Mouse (Mus musculus) liver, embryonic 14.5 days (tissue): Measurements from ENCODE around the gene Lactbl1. TPM values are rescaled to one million over a fixed set of nuclear protein-coding genes. Genes with fewer than 3 reads are reported as not detected.

Experiments
- ATAC-seq: fragments of 200-750 bp; cut with Nextera tagmentation; 2 replicates; pipeline ENCODE4 v1.8.0; 2017; ENCODE audit warnings: moderate number of reproducible peaks, mild to moderate bottlenecking, moderate library complexity; ENCODE audit not compliant: insufficient read depth
- DNase-seq, 3 experiments: peaks; one replicate each; pipeline ENCODE4 v3.0.0-alpha.2; 2012 to 2013; ENCODE audit warnings: low read depth in 3 of 3, low spot score in 3 of 3
- H3K27ac ChIP-seq: fragments of 300-500 bp; sonication (generic); 2 replicates; pipeline ENCODE4 v1.5.1; 2014; ENCODE audit warnings: moderate library complexity, mild to moderate bottlenecking, control low read depth, inconsistent platforms
- H3K27me3 ChIP-seq: fragments of 300-500 bp; sonication (generic); 2 replicates; pipeline ENCODE4 v1.6.1; 2014; ENCODE audit warnings: mild to moderate bottlenecking, low read length, moderate library complexity; ENCODE audit not compliant: control insufficient read depth, insufficient read depth
- H3K36me3 ChIP-seq: fragments of 300-500 bp; sonication (generic); replicated peaks from 2 replicates; pipeline ENCODE4 v1.6.1; 2014; ENCODE audit warnings: low read depth; ENCODE audit not compliant: control insufficient read depth, insufficient read depth
- H3K4me1 ChIP-seq, 2 experiments: fragments of 200-500 bp in 1 of 2; fragments of 300-500 bp in 1 of 2; sonication (generic) in 1 of 2; replicated peaks; 2 replicates each; pipeline ENCODE4 v1.6.1; 2012 to 2014; ENCODE audit warnings: antibody characterized with exemption in 1 of 2, inconsistent platforms in 1 of 2, low read length in 1 of 2; ENCODE audit not compliant: control insufficient read depth in 2 of 2, insufficient read depth in 2 of 2
- H3K4me2 ChIP-seq: fragments of 300-500 bp; sonication (generic); 2 replicates; pipeline ENCODE4 v1.6.1; 2014; ENCODE audit warnings: low read depth, mild to moderate bottlenecking, control low read depth, moderate library complexity
- H3K4me3 ChIP-seq, 2 experiments: fragments of 200-500 bp in 1 of 2; fragments of 300-500 bp in 1 of 2; sonication (generic) in 1 of 2; 2 replicates each; pipeline ENCODE4 v1.5.1; 2012 to 2014; ENCODE audit warnings: low read depth in 2 of 2, low read length in 2 of 2, mild to moderate bottlenecking in 2 of 2, control low read depth in 1 of 2, inconsistent platforms in 1 of 2, moderate library complexity in 1 of 2; ENCODE audit not compliant: insufficient read depth in 1 of 2
- H3K9ac ChIP-seq: fragments of 300-500 bp; sonication (generic); replicated peaks from 2 replicates; pipeline ENCODE4 v1.6.1; 2014; ENCODE audit warnings: mild to moderate bottlenecking, control low read depth, moderate library complexity
- H3K9me3 ChIP-seq: fragments of 300-500 bp; sonication (generic); 2 replicates; pipeline ENCODE4 v1.6.1; 2016; ENCODE audit warnings: low read length, mixed read lengths; ENCODE audit not compliant: control insufficient read depth
- CTCF ChIP-seq: IDR thresholded peaks from 2 replicates; pipeline ENCODE4 v1.5.1; 2016; ENCODE audit warnings: antibody characterized with exemption, low read depth, control low read depth
- EP300 ChIP-seq: IDR thresholded peaks from 2 replicates; pipeline ENCODE4 v1.6.1; 2016; ENCODE audit warnings: antibody characterized with exemption, low read depth
- WGBS: fragments of 180-500 bp; shearing (Covaris S2); extraction: QIAGEN DNeasy Blood & Tissue Kit; methylation state at CpG from one replicate; pipeline ENCODE4 v1.1.7; 2014; ENCODE audit not compliant: insufficient replicate concordance; 5-methylcytosine and 5-hydroxymethylcytosine counted together
- polyA plus RNA-seq, 2 experiments: library from polyadenylated mRNA; depleted of rRNA in 1 of 2; stranded (reverse) in 1 of 2; unstranded in 1 of 2; fragments of >200 nt; fragmentation: Nextera tagmentation in 1 of 2; extraction: Ambion mirVana in 1 of 2; gene quantifications; 2 replicates each; pipeline versions ENCODE4 v1.2.1 to v1.2.3; 2012 to 2014

Lactbl1 gene
- polyA plus RNA-seq, 2 experiments, result not detected

DNA sequence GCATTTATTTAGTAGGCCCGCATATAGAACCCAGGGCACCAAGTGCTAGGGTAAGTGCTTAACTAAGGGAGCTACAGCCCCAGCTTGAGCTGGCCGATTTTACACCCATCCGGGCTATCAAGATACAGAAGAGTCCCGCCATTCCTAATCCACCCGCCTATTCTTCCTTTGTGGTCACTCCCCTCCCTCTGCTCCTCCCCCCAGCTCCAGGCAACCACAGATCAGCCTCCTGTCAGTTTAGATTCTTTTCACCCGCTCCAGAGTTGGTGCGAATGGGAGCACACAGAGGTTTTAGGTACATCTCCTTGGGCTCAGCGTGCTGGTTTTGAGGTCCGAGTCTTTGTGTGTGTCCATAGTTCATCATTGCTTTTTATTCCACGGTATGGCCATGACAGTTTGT lies 16.5 kb downstream of the Lactbl1 start:
- Histone ChIP-seq H3K4me2 (no peak overlapping the region), H3K27me3 (peaks cover 18% of the 10 kb centered on the region), H3K9me3 (no peaks in the 10 kb centered on the region), H3K4me1 (no peaks in the 10 kb centered on the region), H3K27ac (no peak overlapping the region), H3K36me3 (no peaks in the 10 kb centered on the region), H3K9ac (no peak overlapping the region), H3K4me3 (no peak overlapping the region)
- 8% methylated on average over 10 of the region's 10 CpGs for WGBS
- TF ChIP-seq EP300 (no peak), CTCF (no peak)
- DNase-seq (no peak), ATAC-seq (no peak)

DNA sequence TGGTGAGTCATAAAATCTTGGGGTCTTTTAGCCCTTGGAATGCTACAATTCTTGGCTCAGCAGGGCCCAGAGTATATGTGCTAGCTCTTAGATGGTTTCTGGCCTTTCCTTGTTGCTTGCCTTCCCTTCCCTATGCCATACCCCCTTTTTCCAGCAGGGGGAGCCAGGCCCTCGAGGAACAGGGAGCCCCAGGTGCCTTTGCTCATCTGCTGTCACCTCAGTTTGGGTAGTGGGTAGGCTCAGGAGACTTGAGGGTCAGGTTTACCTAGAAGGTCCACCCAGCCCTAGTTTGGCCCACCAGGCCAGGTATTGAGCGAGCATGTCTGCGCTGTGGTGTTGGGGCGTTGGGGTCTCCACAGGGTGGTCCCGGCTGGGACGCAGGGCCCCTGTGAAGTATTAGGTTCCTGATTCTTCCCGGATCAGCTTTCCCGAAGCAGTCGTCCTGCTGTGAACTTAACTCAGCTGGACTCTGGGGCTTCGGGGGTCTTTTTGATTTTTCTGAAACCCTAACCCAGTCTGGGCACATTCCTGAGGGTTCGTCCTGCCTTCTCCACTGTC lies 26.6 kb downstream of the Lactbl1 start:
- TF ChIP-seq CTCF, result peak; percentile 94
- TF ChIP-seq EP300, result no peak
- DNase-seq (peak; percentile 30 to 46 (median 31)), ATAC-seq (no peak)
- no peaks in the 10 kb centered on the region for H3K27me3 ChIP-seq
- no peaks in the 10 kb centered on the region for H3K36me3 ChIP-seq
- H3K4me2 ChIP-seq, result no peak overlapping the region
- H3K9ac ChIP-seq, result no peak overlapping the region
- H3K4me1 ChIP-seq, result peaks cover 0 to 4% of the 10 kb centered on the region in 2 experiments; a peak in 1 of 4 replicates
- 15% methylated on average over 11 of the region's 11 CpGs for WGBS
- H3K9me3 ChIP-seq, result no peaks in the 10 kb centered on the region
- H3K27ac ChIP-seq, result no peak overlapping the region
- H3K4me3 ChIP-seq, result no peak overlapping the region

DNA sequence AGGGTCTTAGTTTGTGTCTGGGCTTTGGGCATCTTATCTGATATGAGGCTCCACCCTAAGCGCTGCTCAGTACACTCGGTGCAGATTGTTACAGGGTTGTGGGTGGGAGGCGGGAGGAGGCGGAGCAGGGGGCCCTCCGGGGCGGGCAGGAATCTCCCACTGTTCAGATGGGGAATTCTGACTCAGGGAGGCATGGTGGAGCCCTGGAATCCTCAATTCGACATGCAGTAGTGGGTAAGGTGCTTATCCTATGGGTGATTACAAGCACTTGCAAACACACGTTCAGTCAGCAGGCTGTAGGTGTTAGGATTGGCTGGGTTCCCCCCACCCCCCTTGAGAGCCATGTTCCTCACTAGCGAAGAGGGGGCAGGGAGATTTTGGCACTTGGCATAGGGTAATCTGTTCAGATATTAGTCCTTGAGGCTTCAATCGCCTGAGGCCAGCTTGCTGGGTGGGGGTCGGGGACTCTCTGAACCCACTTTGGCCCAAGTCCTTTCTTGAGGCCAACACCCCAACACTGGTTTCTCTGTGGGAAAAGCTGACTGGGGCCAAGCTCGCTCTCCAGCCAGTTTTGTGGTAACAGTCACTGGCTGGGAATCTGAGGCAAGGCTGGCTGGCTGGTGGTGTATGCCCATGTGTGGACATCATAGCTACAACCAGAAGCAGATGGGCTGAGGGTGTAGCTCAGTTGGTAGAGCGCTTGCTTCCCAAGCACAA lies 27.2 kb downstream of the Lactbl1 start:
- Histone ChIP-seq H3K27me3 (no peaks in the 10 kb centered on the region), H3K4me2 (no peak overlapping the region), H3K9ac (no peak overlapping the region), H3K27ac (no peak overlapping the region), H3K36me3 (no peaks in the 10 kb centered on the region), H3K9me3 (no peaks in the 10 kb centered on the region), H3K4me3 (no peak overlapping the region), H3K4me1 (peaks cover 0 to 4% of the 10 kb centered on the region in 2 experiments; a peak in 1 of 4 replicates)
- no peak for ATAC-seq
- 29% methylated on average over 13 of the region's 13 CpGs for WGBS
- DNase-seq, result no peak
- no peak for TF ChIP-seq EP300
- no peak for TF ChIP-seq CTCF

DNA sequence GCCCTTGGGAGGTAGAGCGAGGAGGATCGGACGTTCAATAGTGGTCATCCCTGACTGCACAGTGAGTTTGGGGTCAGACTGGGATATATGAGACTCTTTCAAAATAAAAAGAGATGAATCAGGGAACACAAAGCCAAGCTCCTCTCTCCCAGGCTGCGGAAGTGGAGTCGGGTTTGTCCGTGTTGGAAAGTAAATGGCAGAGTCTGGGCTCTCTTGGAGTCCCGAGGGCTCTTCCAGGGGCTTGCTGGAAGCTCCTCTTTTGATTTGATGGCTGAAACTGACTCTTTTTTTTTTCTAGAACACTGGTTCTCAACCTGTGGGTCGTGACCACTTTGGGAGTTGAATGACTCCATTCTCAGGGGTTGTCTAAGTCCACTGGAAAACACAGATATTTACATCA lies 27.8 kb downstream of the Lactbl1 start:
- Histone ChIP-seq H3K4me3 (no peak overlapping the region), H3K27ac (no peak overlapping the region), H3K27me3 (no peaks in the 10 kb centered on the region), H3K4me2 (no peak overlapping the region), H3K4me1 (peaks cover 0 to 4% of the 10 kb centered on the region in 2 experiments; a peak in 1 of 4 replicates), H3K9ac (no peak overlapping the region), H3K9me3 (no peaks in the 10 kb centered on the region), H3K36me3 (no peaks in the 10 kb centered on the region)
- TF ChIP-seq CTCF, result no peak
- no peak for TF ChIP-seq EP300
- no peak for DNase-seq
- ATAC-seq, result no peak
- WGBS, result 71% methylated on average over 8 of the region's 8 CpGs

DNA sequence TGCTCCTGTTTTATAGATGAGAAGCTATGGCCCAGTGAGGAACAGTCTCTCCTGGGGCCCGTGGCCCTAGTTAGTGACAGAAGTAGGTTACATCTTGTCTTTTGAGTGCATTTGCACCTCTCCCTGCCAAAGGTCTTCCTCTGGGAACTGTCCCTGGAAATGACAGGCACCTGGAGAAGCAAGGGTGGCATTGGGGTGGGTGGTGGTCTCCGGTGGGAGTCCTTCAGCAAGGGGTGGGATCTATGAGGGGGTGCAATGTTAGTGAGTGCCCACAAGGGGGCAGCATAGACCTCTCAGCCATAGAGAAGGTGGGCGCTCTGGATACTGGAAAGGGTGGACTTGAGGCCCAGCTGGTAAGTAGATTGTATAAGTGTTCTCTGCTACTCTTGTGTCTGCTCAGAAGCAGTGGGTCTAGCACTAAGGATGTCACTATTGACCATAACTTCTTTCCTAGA lies 29.0 kb downstream of the Lactbl1 start:
- DNase-seq, result no peak

More for the DNA sequence above, 29.0 kb downstream of the Lactbl1 start:
- no peak overlapping the region for H3K27ac ChIP-seq
- H3K4me2 ChIP-seq, result no peak overlapping the region
- H3K4me3 ChIP-seq, result no peak overlapping the region
- TF ChIP-seq EP300, result no peak
- TF ChIP-seq CTCF, result peak; percentile 89
- peaks cover 0 to 4% of the 10 kb centered on the region in 2 experiments; a peak in 1 of 4 replicates for H3K4me1 ChIP-seq
- H3K27me3 ChIP-seq, result no peaks in the 10 kb centered on the region
- no peak for ATAC-seq
- no peaks in the 10 kb centered on the region for H3K36me3 ChIP-seq
- H3K9me3 ChIP-seq, result no peaks in the 10 kb centered on the region
- no peak overlapping the region for H3K9ac ChIP-seq
- WGBS, result 50% methylated on average over 3 of the region's 3 CpGs
